Mouse (Mus musculus) cortical plate, adult 2 months (tissue): ENCODE data around the gene Pdk3.

Experiments
- CTCF ChIP-seq: fragments of 200-500 bp; IDR thresholded peaks from 2 replicates; pipeline ENCODE4 v1.5.1; 2011; ENCODE audit warnings: mild to moderate bottlenecking, control low read depth, low read length; ENCODE audit not compliant: insufficient read depth; ENCODE audit errors: extremely low read depth
- POLR2A ChIP-seq: fragments of 200-500 bp; IDR thresholded peaks from 2 replicates; pipeline ENCODE4 v1.6.1; 2011; ENCODE audit warnings: mild to moderate bottlenecking, low read length, control low read depth; ENCODE audit not compliant: insufficient read depth; ENCODE audit errors: extremely low read depth

DNA sequence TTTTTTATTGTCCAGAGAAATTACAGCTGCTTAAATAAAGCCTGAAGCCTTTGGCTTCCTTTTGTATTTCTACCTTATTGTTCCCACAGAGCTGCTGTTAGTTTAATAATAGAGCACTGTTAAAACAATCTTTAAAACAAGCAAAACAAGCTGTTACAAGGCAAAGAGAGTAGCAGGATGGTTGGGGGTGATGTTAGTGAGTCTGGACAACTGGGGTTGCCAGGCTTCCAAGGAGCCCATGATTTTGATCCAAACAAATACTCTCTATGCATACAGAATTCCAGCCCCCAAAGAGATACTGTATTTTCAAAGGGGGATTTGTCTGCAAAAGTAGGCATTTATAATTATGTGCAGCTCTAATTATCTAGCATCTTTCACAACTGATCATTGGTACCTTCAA lies 99.6 kb downstream of the Pdk3 start:
- no peak for TF ChIP-seq CTCF
- TF ChIP-seq POLR2A = no peak
